ENCODE assay signal across 13 mouse cellular contexts in genomic region chr16:38674891-38675290, GRCm38 (mm10).
"Had no signal": no experiment of that assay in that cellular context is flagged by ENCODE, and none has a peak within 500 bp of the region (broad histone marks: within the 10 kb centered on the region; RNA-seq: fewer than 3 reads in every experiment).

No protein-coding gene starts in this region.

- H3K27ac ChIP-seq: left cerebral cortex, adult 2 months; limb, embryonic 15.5 days; liver, embryonic 12.5 days had no signal

- ATAC-seq: liver, embryonic 12.5 days; midbrain, embryonic 13.5 days had no signal

- H3K27me3 ChIP-seq: limb, embryonic 15.5 days; liver, embryonic 12.5 days; midbrain, embryonic 13.5 days had no signal

- H3K9me3 ChIP-seq: limb, embryonic 15.5 days; liver, embryonic 12.5 days; megakaryocyte, embryonic 14.5 days; midbrain, embryonic 13.5 days had no signal

- H3K9ac ChIP-seq: limb, embryonic 15.5 days; liver, embryonic 12.5 days; lung, embryonic 14.5 days; midbrain, embryonic 13.5 days had no signal

- H3K36me3 ChIP-seq: liver, embryonic 12.5 days; midbrain, embryonic 13.5 days had no signal

- H3K4me3 ChIP-seq: left cerebral cortex, adult 2 months; limb, embryonic 15.5 days; liver, embryonic 12.5 days; megakaryocyte, embryonic 14.5 days; midbrain, embryonic 13.5 days had no signal

- DNase-seq: kidney, postnatal 14 days; lung, embryonic 14.5 days; lung, postnatal 10 days; lung, postnatal 4 days; right cerebral cortex, postnatal 4 days; spleen, adult 18-20 months; thymus, adult 18-20 months; thymus, postnatal 14 days had no signal

- H3K4me2 ChIP-seq: limb, embryonic 15.5 days; liver, embryonic 12.5 days; lung, embryonic 14.5 days; midbrain, embryonic 13.5 days had no signal
